Mouse (Mus musculus) lung, postnatal 0 days (tissue): Measurements from ENCODE around the gene Arhgef6.

Experiments used
- CTCF ChIP-seq: IDR thresholded peaks from 2 replicates; pipeline ENCODE4 v1.5.1; 2016; ENCODE audit warnings: antibody characterized with exemption, mild to moderate bottlenecking
- EP300 ChIP-seq: IDR thresholded peaks from 2 replicates; pipeline ENCODE4 v1.6.1; 2016; ENCODE audit warnings: antibody characterized with exemption, mild to moderate bottlenecking, control low read depth

- TF ChIP-seq CTCF (no peak), EP300 (no peak)
Measured at GRCm38 (mm10) chrX:57223301-57223700, 115.2 kb downstream of the Arhgef6 start.
